Mouse (Mus musculus) myocyte (in vitro differentiated cells): ENCODE measurements around the gene Mterf4. TPM values are rescaled to one million over a fixed set of nuclear protein-coding genes. Genes with fewer than 3 reads are reported as not detected.

Experiments used
- H3K27me3 ChIP-seq: one replicate; pipeline ENCODE4 v1.6.1; 2011; ENCODE audit not compliant: control insufficient read depth, insufficient read depth, insufficient read length
- H3K36me3 ChIP-seq: one replicate; pipeline ENCODE4 v1.6.1; 2011; ENCODE audit not compliant: control insufficient read depth, insufficient read depth
- H3K4me2 ChIP-seq: one replicate; pipeline ENCODE4 v1.6.1; 2011; ENCODE audit warnings: low read depth, control low read depth
- H3K4me3 ChIP-seq: one replicate; pipeline ENCODE4 v1.5.1; 2011; ENCODE audit warnings: mild to moderate bottlenecking, control low read depth, moderate library complexity
- H3K79me2 ChIP-seq: one replicate; pipeline ENCODE4 v1.6.1; 2011; ENCODE audit not compliant: control insufficient read depth, insufficient read depth
- H3ac ChIP-seq: one replicate; pipeline ENCODE4 v1.6.1; 2011; ENCODE audit not compliant: control insufficient read depth, insufficient read length
- CEBPB ChIP-seq: IDR thresholded peaks from 2 replicates; pipeline ENCODE4 v1.6.1; 2011; ENCODE audit warnings: mild to moderate bottlenecking, moderate library complexity; ENCODE audit not compliant: poor library complexity, insufficient read depth, severe bottlenecking
- E2F4 ChIP-seq: IDR thresholded peaks from one replicate; pipeline ENCODE4 v1.6.1; 2011; ENCODE audit warnings: mild to moderate bottlenecking, control low read depth, moderate library complexity; ENCODE audit not compliant: insufficient read depth
- MAX ChIP-seq: IDR thresholded peaks from one replicate; pipeline ENCODE4 v1.6.1; 2011; ENCODE audit warnings: low read depth, mild to moderate bottlenecking, control low read depth
- MYOD1 ChIP-seq, 3 experiments: IDR thresholded peaks; one replicate each; pipeline ENCODE4 v1.6.1; 2011; ENCODE audit warnings: control low read depth in 2 of 3, low read depth in 2 of 3, mild to moderate bottlenecking in 2 of 3, moderate library complexity in 1 of 3; ENCODE audit not compliant: insufficient read length in 2 of 3, control insufficient read depth in 1 of 3
- MYOG ChIP-seq, 3 experiments: IDR thresholded peaks; one replicate each; pipeline ENCODE4 v1.6.1; 2011; ENCODE audit warnings: control low read depth in 2 of 3, low read depth in 2 of 3, mild to moderate bottlenecking in 2 of 3; ENCODE audit not compliant: insufficient read length in 2 of 3, control insufficient read depth in 1 of 3, insufficient read depth in 1 of 3
- POLR2A ChIP-seq: IDR thresholded peaks from one replicate; pipeline ENCODE4 v1.6.1; 2011; ENCODE audit warnings: low read depth, mild to moderate bottlenecking, control low read depth, moderate library complexity; ENCODE audit not compliant: insufficient read length
- POLR2AphosphoS2 ChIP-seq: IDR thresholded peaks from one replicate; pipeline ENCODE4 v1.6.1; 2011; ENCODE audit warnings: low read depth, control low read depth; ENCODE audit not compliant: insufficient read length
- REST ChIP-seq: IDR thresholded peaks from one replicate; pipeline ENCODE4 v1.6.1; 2011; ENCODE audit warnings: mild to moderate bottlenecking, control low read depth, moderate library complexity; ENCODE audit not compliant: insufficient read depth, insufficient read length
- SRF ChIP-seq: IDR thresholded peaks from one replicate; pipeline ENCODE4 v1.6.1; 2011; ENCODE audit warnings: low read depth; ENCODE audit not compliant: control insufficient read depth, insufficient read length
- TCF12 ChIP-seq: IDR thresholded peaks from one replicate; pipeline ENCODE4 v1.6.1; 2011; ENCODE audit warnings: mild to moderate bottlenecking, control low read depth; ENCODE audit not compliant: poor library complexity, insufficient read depth, severe bottlenecking
- TCF3 ChIP-seq: IDR thresholded peaks from one replicate; pipeline ENCODE4 v1.6.1; 2011; ENCODE audit warnings: low read depth, control low read depth; ENCODE audit not compliant: insufficient read length
- USF1 ChIP-seq: IDR thresholded peaks from one replicate; pipeline ENCODE4 v1.6.1; 2011; ENCODE audit warnings: low read depth, mild to moderate bottlenecking, control low read depth, moderate library complexity
- polyA plus RNA-seq: library from polyadenylated mRNA; unstranded; fragments of >200 nt; fragmentation: generic; extraction: Trizol; gene quantifications from one replicate; pipeline ENCODE4 v1.2.1, GENCODE M21; 2012; ENCODE audit warnings: missing spikeins

The Mterf4 gene
- polyA plus RNA-seq, 1 experiment, result 16.5 TPM

DNA sequence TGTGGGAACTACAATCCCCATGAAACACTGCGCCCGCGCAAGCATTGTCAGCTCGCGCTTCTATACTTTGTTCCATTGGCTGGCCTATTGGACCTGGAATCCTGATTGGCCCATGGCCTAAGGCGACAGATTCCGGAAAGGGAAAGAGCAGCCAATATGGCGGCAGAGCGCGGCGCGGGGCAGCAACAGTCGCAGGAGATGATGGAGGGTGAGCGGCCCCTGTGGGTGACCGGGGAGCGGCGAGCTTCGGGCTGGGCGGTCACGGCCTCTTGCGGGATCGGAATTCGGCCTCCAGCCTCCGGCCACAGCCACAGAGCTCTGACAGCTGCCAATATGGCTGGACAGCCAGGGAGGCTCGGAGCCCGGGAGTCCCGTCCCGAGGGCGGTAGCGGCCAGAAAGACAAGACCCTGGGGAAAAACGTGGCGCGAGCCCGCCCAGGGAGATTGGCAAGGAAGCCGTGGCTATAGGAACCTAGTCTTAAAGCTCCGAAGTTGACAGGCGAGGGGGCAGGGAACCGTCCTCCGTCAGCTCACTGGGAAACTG, 37.9 kb upstream of the Mterf4 start:
- H3K4me3 ChIP-seq, result peak overlapping the region; percentile 72
- peaks cover 23% of the 10 kb centered on the region for H3K79me2 ChIP-seq
- no peaks in the 10 kb centered on the region for H3K27me3 ChIP-seq
- peak overlapping the region; percentile 64 for H3ac ChIP-seq
- TF ChIP-seq CEBPB (no peak), MYOD1 (IDR thresholded peaks at IDR 0.05; ENCODE audit: control insufficient read depth in 1 of 3, insufficient read length in 2 of 3, low read depth in 2 of 3) (peak in 1 of 3 experiments; percentile 13), REST (peak; percentile 17), E2F4 (no peak), POLR2A (peak; percentile 89), MAX (no peak), MYOG (IDR thresholded peaks at IDR 0.05; ENCODE audit: control insufficient read depth in 1 of 3, insufficient read depth in 1 of 3, insufficient read length in 2 of 3, low read depth in 2 of 3) (no peak), TCF12 (no peak), TCF3 (no peak), POLR2AphosphoS2 (peak; percentile 75), USF1 (no peak), SRF (peak; percentile 57)
- H3K36me3 ChIP-seq, result peaks cover 8% of the 10 kb centered on the region
- peak overlapping the region; percentile 69 for H3K4me2 ChIP-seq

DNA sequence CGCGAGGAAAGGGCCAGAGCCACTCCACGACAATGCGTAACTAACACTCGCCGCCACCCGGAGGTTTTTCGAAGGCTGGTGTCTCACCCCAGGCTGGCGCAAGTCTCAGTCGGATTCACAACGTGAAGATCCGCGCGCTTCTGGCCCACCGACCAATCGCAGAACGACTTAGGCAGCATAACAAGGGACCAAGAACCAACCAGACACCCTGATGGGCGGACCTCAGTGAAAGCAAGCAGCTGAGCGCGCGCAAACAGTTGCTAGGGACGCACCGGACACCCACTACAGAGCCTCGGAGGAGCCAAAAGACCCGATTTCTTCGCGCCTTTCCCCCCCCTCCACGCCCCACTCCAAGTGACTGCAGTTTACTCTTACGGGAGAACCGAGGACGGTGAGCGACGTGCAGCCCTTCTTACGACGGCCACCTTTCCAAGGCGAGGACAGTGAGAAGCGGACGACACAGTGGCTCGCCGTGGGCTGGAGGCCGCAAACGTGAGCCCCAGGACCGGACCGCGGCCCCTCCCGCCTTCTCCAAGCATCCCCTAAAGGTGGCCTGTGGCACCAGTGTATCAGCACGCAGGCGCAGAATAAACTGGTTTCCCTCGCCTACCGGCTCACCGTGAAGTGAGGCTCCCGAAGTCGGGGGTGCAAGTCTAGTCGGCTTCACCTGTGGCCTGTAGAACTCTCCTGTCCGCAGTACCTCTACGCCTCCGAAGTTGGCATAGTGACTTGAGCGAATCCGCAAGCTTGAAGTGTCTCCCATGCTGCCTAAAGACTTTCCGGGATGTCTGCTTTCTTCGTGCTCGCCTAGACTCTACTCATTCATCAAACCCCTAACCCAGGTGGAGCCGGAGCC, 37.2 kb upstream of the Mterf4 start, which contains the start of the genes Ppp1r7 and Pask:
Gene Ppp1r7, plus strand, starts transcription at position 207 of the 856 bp plus-strand sequence.
Gene Pask, minus strand, starts transcription at position 835 of the 856 bp plus-strand sequence.
- no peaks in the 10 kb centered on the region for H3K27me3 ChIP-seq
- TF ChIP-seq MYOG (IDR thresholded peaks at IDR 0.05; ENCODE audit: control insufficient read depth in 1 of 3, insufficient read depth in 1 of 3, insufficient read length in 2 of 3, low read depth in 2 of 3), result peak in 1 of 3 experiments; percentile 47
- TF ChIP-seq TCF12, result no peak
- no peak for TF ChIP-seq USF1
- TF ChIP-seq E2F4, result peak; percentile 87
- TF ChIP-seq MAX, result no peak
- TF ChIP-seq TCF3, result no peak
- no peak for TF ChIP-seq POLR2A
- TF ChIP-seq REST, result no peak
- H3K4me2 ChIP-seq, result peak within 1 kb of the TSS; percentile 81
- H3K36me3 ChIP-seq, result peaks cover 8% of the 10 kb centered on the region
- peaks cover 23% of the 10 kb centered on the region for H3K79me2 ChIP-seq
- peak within 1 kb of the TSS; percentile 64 for H3ac ChIP-seq
- peak within 1 kb of the TSS; percentile 72 for H3K4me3 ChIP-seq

- no peaks in the 10 kb centered on the region for H3K79me2 ChIP-seq
- no peak for TF ChIP-seq MYOG (IDR thresholded peaks at IDR 0.05; ENCODE audit: control insufficient read depth in 1 of 3, insufficient read depth in 1 of 3, insufficient read length in 2 of 3, low read depth in 2 of 3)
- no peak for TF ChIP-seq CEBPB
- TF ChIP-seq USF1, result no peak
- no peak overlapping the region for H3K4me3 ChIP-seq
- H3K4me2 ChIP-seq, result no peak overlapping the region
- H3K27me3 ChIP-seq, result no peaks in the 10 kb centered on the region
- H3ac ChIP-seq, result no peak overlapping the region
- peaks cover 4% of the 10 kb centered on the region for H3K36me3 ChIP-seq
These were observed 28.9 kb upstream of the Mterf4 start for GRCm38 (mm10) chr1:93334621-93335020.

- Histone ChIP-seq H3K79me2 (no peaks in the 10 kb centered on the region), H3K4me2 (no peak overlapping the region), H3K36me3 (peaks cover 3% of the 10 kb centered on the region), H3K27me3 (no peaks in the 10 kb centered on the region), H3K4me3 (no peak overlapping the region), H3ac (no peak overlapping the region)
- TF ChIP-seq USF1, result no peak
- TF ChIP-seq MYOD1 (IDR thresholded peaks at IDR 0.05; ENCODE audit: control insufficient read depth in 1 of 3, insufficient read length in 2 of 3, low read depth in 2 of 3), result no peak
- TF ChIP-seq MYOG (IDR thresholded peaks at IDR 0.05; ENCODE audit: control insufficient read depth in 1 of 3, insufficient read depth in 1 of 3, insufficient read length in 2 of 3, low read depth in 2 of 3), result no peak
- TF ChIP-seq TCF3, result no peak
- TF ChIP-seq CEBPB, result no peak
- TF ChIP-seq TCF12, result no peak
- no peak for TF ChIP-seq E2F4
- TF ChIP-seq POLR2A, result no peak
- no peak for TF ChIP-seq MAX
- no peak for TF ChIP-seq REST
- no peak for TF ChIP-seq POLR2AphosphoS2
- TF ChIP-seq SRF, result no peak
These were observed 20.7 kb upstream of the Mterf4 start for GRCm38 (mm10) chr1:93326446-93326845.

- Histone ChIP-seq H3K36me3 (peaks cover 3% of the 10 kb centered on the region), H3ac (no peak overlapping the region), H3K27me3 (no peaks in the 10 kb centered on the region), H3K79me2 (no peaks in the 10 kb centered on the region), H3K4me3 (no peak overlapping the region), H3K4me2 (no peak overlapping the region)
- TF ChIP-seq POLR2A (no peak), SRF (no peak), TCF12 (no peak), REST (no peak), MAX (no peak), CEBPB (no peak), E2F4 (no peak), TCF3 (no peak), MYOG (IDR thresholded peaks at IDR 0.05; ENCODE audit: control insufficient read depth in 1 of 3, insufficient read depth in 1 of 3, insufficient read length in 2 of 3, low read depth in 2 of 3) (no peak), POLR2AphosphoS2 (no peak)
These were observed 18.3 kb upstream of the Mterf4 start for GRCm38 (mm10) chr1:93323973-93324372.
